Mouse (Mus musculus): ENCODE results near the gene Acss1. TPM values are rescaled to one million over a fixed set of nuclear protein-coding genes. Genes with fewer than 3 reads are reported as not detected.

Gene Acss1
- total and polyA plus RNA-seq, 2 experiments = 0.29 to 0.83 TPM

GRCm38 (mm10) chr2:150570761-150571160 lies 97.5 kb downstream of the Acss1 start:
- Histone ChIP-seq H3K36me3 (ENCODE audit: control insufficient read depth, insufficient read depth, low read length) (no peaks in the 10 kb centered on the region), H3K9ac (ENCODE audit: low read depth, low read length) (no peak overlapping the region), H3K79me2 (ENCODE audit: control insufficient read depth, insufficient read depth, low read length) (no peaks in the 10 kb centered on the region), H3K4me1 (ENCODE audit: control insufficient read depth, insufficient read depth, low read length) (no peaks in the 10 kb centered on the region), H3K4me3 (ENCODE audit: insufficient read depth, low read depth, low read length) (no peak overlapping the region), H3K27me3 (ENCODE audit: control insufficient read depth, insufficient read depth, low read length) (no peaks in the 10 kb centered on the region), H3K27ac (replicated peaks; ENCODE audit: insufficient read depth, low read depth, low read length) (no peak overlapping the region)
- TF ChIP-seq CTCF (IDR thresholded peaks at IDR 0.05; ENCODE audit: low read depth, low read length) (no peak), POLR2A (IDR thresholded peaks at IDR 0.05; ENCODE audit: extremely low read depth, insufficient read depth, low read length) (no peak)
- 89% methylated on average over 2 of the region's 2 CpGs for WGBS
- no peak for DNase-seq (ENCODE audit: extremely low read depth, low read depth, low spot score)

DNA sequence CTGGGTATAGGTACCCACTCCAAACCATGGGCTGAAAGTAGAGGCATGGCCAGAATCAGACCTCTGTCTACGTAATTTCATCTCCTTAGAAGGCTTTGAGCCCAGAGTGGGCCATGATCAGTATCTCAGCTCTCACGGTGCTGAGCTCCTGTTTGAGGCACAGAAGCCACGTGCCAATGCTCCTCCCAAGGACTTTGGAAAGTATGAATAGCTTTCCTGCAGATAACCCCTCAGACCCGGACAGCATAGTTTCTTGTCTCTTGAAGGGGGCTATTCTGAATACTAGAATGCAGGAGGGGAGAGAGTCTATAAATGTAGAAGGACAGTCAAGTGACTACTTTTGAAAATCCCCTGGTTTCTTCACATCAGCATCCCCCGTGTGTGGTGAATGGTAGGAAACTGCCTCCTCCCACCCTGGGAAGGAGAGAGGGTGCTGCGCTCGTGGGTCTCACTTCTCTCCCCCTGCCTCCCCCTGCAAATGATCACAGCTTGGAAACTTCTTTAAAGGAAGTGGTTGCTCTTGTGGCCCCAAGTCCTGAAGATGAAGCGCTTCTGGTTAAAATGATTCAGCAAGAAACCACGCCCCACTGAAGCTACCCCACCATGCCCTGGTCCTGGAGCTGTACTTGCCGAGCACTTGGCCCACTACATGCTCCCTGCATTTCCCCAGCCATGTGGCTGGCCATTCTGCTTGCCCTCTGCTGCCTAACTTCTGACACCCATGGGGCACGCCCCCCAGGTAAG lies 98.3 kb downstream of the Acss1 start, which contains the start of gene Cst7:
Gene Cst7, plus strand, starts transcription at position 569 of the 744 bp plus-strand sequence.
- H3K36me3 ChIP-seq (ENCODE audit: control insufficient read depth, insufficient read depth, low read length) = no peaks in the 10 kb centered on the region
- whole genome bisulfite sequencing = 74% methylated on average over 11 of the region's 11 CpGs
- H3K27me3 ChIP-seq (ENCODE audit: control insufficient read depth, insufficient read depth, low read length) = no peaks in the 10 kb centered on the region
- TF ChIP-seq POLR2A (IDR thresholded peaks at IDR 0.05; ENCODE audit: extremely low read depth, insufficient read depth, low read length) (no peak), CTCF (IDR thresholded peaks at IDR 0.05; ENCODE audit: low read depth, low read length) (no peak)
- no peaks in the 10 kb centered on the region for H3K79me2 ChIP-seq (ENCODE audit: control insufficient read depth, insufficient read depth, low read length)
- H3K27ac ChIP-seq (replicated peaks; ENCODE audit: insufficient read depth, low read depth, low read length) = no peak within 1 kb of the TSS
- H3K9ac ChIP-seq (ENCODE audit: low read depth, low read length) = no peak within 1 kb of the TSS
- DNase-seq (ENCODE audit: extremely low read depth, low read depth, low spot score) = no peak
- no peak within 1 kb of the TSS for H3K4me3 ChIP-seq (ENCODE audit: insufficient read depth, low read depth, low read length)
- no peaks in the 10 kb centered on the region for H3K4me1 ChIP-seq (ENCODE audit: control insufficient read depth, insufficient read depth, low read length)

Other genes with a start within 250 kb of the Acss1 start
- 2.6 and 3.6 TPM in 2 replicates for gene Zfp442, start 217.0 kb downstream of the Acss1 start, total RNA-seq (2014; rRNA removed)
- 0.06 and 0.09 TPM in 2 replicates for gene Zfp442, start 217.0 kb downstream of the Acss1 start, polyA plus RNA-seq (2012; rRNA removed)
- 0.07 TPM in 1 of 2 replicates, not detected in the other for gene Zfp345, start 183.4 kb downstream of the Acss1 start, total RNA-seq (2014; rRNA removed)
- gene Zfp345, start 183.4 kb downstream of the Acss1 start, polyA plus RNA-seq (2012; rRNA removed) = not detected in 2 replicates
- gene Cst7, start 98.1 kb downstream of the Acss1 start, total RNA-seq (2014; rRNA removed) = not detected in 2 replicates
- gene Cst7, start 98.1 kb downstream of the Acss1 start, polyA plus RNA-seq (2012; rRNA removed) = 0.27 TPM in 1 of 2 replicates, not detected in the other
- 37.2 and 42.9 TPM in 2 replicates for gene Apmap, start 59.9 kb downstream of the Acss1 start, total RNA-seq (2014; rRNA removed)
- 23.5 and 42.7 TPM in 2 replicates for gene Apmap, start 59.9 kb downstream of the Acss1 start, polyA plus RNA-seq (2012; rRNA removed)
- gene Vsx1, start 20.9 kb upstream of the Acss1 start, total RNA-seq (2014; rRNA removed) = not detected in 2 replicates
- gene Vsx1, start 20.9 kb upstream of the Acss1 start, polyA plus RNA-seq (2012; rRNA removed) = not detected in 2 replicates
- 3.9 and 6.6 TPM in 2 replicates for gene Entpd6, start 80.5 kb upstream of the Acss1 start, total RNA-seq (2014; rRNA removed)
- gene Entpd6, start 80.5 kb upstream of the Acss1 start, polyA plus RNA-seq (2012; rRNA removed) = 8.4 and 8.9 TPM in 2 replicates
- 4.8 and 6.0 TPM in 2 replicates for gene Pygb, start 118.2 kb upstream of the Acss1 start, total RNA-seq (2014; rRNA removed)
- gene Pygb, start 118.2 kb upstream of the Acss1 start, polyA plus RNA-seq (2012; rRNA removed) = 2.5 and 3.3 TPM in 2 replicates
- 31.8 and 33.4 TPM in 2 replicates for gene Abhd12, start 236.2 kb upstream of the Acss1 start, total RNA-seq (2014; rRNA removed)
- gene Abhd12, start 236.2 kb upstream of the Acss1 start, polyA plus RNA-seq (2012; rRNA removed) = 26.3 and 28.4 TPM in 2 replicates
- gene Gins1, start 236.9 kb upstream of the Acss1 start, total RNA-seq (2014; rRNA removed) = 4.4 and 5.4 TPM in 2 replicates
- 2.0 and 2.7 TPM in 2 replicates for gene Gins1, start 236.9 kb upstream of the Acss1 start, polyA plus RNA-seq (2012; rRNA removed)

Data from liver, adult 2 months (tissue).